Mouse (Mus musculus) adrenal gland, adult 18-20 months (tissue): ENCODE measurements around the gene Pptc7. TPM values are rescaled to one million over a fixed set of nuclear protein-coding genes. Genes with fewer than 3 reads are reported as not detected.
A peak's percentile ranks its signal among the peaks of the same experiment; 100 is the strongest.
"Not testable (repeated sequence)": the region's sequence is repeated elsewhere in the genome, so short reads cannot be mapped to it uniquely, and the experiment has no call there.

Source experiments
- DNase-seq, 2 experiments: peaks; one replicate each; pipeline ENCODE4 v3.0.0; 2021 to 2022; ENCODE audit warnings: low spot score in 2 of 2
- total RNA-seq, 2 experiments: library from RNA; stranded (reverse); gene quantifications; 1 replicate in 1 of 2; 2 replicates in 1 of 2; pipeline ENCODE4 v1.2.3; 2021

Pptc7 gene
- total RNA-seq, 2 experiments from 2014 or later: 56.1 to 70.7 TPM

DNA sequence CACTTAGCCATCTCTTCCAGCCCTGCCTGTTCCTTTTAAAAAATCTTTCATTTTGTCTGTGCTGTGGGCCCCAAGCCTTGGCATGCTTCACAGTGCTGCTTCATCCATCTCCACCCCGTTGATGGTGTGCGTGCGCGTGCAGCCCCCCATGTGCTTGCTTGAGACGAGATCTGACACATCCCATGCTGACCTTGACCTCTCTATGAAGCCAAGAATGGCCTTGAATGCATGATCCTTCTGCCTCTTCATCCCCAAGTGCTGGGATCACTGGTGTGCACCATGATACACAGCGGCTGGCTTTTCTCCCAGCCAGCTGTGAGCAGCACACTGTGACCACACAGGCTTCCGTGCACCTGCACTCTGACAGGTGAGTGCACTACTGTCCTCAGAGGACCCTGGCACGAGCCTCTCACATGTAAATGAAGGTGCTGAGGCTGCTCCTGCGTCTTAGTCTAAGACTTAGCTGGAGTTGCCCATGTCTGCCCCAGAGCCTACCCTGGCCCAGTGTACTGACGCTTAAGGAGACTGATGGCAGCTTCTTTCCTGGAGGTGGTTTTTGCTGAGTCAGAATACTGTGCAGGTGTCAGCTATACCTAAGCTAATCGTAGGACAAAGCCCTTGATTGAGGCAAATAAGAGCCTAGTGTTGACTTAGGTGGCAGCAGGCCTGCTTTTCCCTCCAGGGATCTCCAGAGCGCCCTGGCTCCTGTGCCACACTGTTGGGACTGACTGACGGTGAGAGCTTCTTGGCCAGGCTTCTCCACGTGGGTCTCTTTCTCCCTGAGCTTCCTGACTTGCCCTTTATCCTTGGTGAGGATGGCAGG lies 11.2 kb downstream of the Pptc7 start:
- DNase-seq: peak in 1 of 2 experiments; percentile 20

DNA sequence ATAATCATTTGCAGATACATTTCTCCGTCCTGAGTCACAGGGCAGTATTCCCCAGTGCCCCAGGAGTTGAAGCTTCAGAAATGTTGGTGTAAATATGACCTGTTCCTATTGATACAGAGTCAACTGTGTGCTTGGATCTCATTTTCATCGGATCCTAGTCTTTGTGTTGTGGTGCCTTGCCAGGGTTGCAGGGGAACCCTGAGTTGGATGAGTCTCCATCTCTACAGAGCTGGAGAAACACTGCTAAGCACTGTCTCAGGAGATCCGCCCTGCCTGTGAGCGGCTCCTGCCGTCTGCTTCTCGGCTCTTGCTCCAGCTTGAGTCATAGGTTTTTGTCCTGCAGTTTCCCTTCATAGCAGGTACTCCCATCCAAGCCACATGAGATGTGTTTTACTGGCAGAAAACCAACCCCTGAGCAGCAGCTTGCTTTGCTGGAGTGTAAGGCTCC lies 15.9 kb downstream of the Pptc7 start:
- DNase-seq: peak in 1 of 2 experiments; percentile 22

DNA sequence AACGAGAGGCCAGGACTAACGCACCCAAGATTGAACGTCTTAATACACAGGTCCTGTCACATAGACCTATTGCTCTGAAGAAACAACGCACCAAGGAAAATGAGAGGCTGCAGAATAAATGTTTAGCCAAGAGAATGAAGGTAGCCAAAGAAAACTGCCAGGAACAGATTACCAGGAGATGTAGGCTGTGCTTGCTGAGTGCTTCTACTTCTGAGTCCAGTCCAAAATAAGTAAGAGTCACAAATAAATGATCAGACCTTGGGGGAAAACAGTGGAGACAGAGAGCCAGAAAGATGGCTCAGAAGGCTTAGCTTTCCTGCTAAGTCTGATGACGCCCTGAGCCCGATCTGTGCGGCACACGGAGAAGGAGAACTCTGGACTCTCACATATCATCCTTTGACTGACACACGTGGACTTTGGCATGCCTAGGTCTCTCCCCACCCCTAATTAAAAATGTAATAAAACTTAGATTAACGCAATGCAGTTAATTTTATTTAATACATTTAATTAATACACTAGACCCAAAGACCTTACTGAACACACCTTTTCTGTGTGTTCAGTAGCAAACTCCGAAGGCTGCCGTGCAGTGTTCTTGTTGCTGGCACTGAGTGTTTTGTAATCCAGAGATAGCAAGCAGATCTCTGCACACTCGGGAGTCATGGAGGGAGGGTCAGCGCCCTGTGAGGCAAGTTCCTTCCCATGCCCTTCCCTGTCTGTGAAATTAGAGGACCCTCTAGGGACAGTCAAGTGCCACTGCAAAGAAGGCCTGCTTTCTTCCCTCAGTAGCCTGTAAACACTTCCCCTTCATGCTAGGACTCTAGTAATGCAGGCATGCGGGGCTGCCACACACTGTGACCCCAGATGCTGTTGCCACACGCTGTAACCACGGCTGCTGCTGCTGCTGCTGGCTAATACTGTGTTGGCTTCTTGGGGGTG lies 18.9 kb downstream of the Pptc7 start:
- DNase-seq: peak in 1 of 2 experiments; percentile 21

DNA sequence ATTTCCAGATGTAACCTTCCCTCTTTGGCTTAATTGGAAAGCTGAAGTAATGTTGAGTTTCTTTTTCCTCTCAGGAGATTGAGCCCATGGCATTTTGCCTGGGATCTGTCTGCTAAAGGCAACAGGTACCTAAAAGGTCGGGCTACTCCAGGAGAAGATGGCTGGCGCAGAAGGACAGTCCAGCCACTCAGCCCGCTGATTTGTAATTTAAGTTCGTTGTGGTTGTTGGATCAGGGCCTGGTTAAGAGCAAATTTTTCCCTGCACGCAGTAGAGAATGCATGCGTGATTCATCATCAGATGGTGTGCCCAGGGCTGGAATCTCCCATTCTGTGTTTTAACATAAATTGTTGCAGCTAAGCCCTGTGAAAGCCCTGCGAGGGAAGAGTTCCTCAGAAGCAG lies 19.8 kb downstream of the Pptc7 start:
- peak; percentile 13 to 19 for DNase-seq

DNA sequence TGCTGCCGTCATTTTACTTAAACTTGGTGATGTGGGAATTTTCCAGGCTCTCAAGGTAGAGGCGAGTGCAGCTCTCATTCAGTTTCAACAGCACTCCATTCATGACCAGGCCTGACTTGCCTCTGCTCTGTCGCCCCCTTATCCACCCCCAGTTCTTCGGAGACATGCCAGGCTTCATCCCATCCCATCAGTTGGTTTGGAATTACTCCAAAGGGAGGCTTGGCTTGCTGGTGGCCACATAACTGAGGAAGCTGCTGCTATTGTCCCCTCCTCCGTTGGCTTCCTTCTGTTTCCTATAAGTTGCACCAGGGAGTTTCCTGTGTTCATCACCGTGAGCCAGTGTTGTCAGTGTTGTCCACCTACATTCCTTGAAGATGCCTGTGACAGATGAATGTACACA lies 20.4 kb downstream of the Pptc7 start:
- DNase-seq: peak in 1 of 2 experiments; percentile 18

DNA sequence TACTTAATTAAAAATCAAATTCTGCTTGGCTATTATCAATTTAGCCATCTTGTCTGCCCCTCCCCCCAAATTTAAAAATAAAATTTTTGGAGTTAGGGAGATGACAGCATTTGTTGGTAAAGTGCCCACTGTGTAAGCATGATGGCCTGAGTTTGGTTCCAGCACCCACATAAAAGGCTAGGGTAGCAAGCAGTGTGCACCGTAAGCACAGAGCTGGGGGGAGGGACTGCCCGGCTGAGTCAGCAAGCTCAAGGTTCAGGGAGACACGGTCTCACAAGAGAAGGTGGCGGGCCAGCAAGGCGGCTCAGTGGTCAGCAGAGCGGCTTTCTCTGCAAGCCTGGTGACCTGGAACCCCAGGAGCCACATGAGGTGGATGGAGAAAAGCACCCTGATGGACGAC lies 21.3 kb downstream of the Pptc7 start:
- DNase-seq: peak in 1 of 2 experiments; percentile 29

DNA sequence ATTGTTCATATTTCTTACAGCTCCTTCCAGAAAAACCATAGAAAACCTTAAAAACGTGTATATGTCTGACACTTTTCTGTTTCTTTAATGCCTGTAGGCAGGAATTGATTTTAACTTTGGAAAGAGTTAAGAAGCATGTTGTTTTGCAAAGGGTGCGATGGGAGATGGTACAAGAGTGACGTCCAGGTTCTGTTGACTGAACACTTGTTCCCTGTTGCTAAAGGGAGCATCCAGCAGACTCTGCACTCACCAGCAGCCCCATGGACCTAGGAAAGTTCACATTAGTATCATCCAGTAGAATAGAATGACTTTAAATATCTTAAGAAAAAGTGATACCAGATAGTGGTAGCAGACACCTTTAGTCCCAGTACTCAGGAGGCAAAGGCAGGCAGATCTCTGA lies 22.4 kb downstream of the Pptc7 start:
- DNase-seq: no peak

DNA sequence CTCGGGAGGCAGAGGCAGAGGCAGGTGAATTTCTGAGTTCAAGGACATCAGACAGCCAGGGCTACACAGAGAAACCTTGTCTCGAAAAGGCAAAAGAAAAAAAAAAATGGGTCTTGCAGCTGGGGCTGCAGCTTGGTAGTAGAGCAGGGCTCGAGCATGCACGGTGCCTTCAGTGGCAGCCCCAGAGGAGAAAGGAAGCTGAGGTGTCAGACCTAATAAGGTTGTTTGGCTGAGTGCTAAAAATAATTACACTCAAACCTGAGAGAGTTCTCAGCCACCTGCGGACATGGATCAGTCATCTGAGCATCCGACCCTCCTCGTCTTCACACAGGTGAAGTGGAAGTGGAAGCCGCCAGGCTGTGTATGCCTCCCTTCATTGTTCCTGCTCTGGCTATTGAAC lies 26.5 kb downstream of the Pptc7 start:
- DNase-seq: no peak

DNA sequence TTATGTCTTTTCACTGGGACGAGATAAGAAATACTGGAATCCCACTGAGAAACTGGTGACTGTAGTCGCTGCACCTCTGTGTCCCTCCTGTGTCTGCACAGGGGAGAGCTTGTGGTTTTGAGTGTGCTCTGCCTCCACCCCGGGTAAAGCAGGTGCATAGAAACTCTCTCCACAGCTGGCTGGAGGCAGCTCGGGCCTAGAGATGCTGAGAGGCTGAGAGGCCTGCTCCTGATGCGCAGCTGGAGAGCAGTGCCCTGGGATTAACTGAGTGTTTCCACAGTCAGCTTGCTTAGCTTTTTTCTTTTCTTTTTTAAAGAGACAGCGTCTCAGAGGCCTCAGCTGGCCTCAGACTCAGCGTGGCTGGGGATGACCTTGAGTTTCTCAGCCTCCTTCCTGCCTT lies 27.5 kb downstream of the Pptc7 start:
- no peak for DNase-seq

DNA sequence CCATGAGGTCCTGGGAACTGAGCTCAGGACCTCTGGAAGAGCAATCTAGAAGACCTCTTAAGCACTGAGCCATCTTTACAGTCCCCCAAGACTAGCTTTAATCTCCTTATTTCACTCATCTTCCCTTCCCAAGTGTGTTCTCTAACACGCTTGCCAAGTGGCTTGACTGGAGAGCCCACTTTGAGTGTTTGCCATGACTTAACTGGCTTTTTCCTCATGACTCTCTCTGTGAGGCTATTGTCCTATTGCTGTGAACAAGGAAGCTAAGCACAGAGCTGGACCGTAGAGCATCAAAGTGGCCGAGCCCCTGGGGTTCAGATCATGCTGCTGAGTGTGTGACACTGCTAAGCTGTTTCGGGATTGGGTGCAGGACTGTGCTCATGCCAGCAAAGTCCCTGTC lies 28.2 kb downstream of the Pptc7 start:
- no peak for DNase-seq

DNA sequence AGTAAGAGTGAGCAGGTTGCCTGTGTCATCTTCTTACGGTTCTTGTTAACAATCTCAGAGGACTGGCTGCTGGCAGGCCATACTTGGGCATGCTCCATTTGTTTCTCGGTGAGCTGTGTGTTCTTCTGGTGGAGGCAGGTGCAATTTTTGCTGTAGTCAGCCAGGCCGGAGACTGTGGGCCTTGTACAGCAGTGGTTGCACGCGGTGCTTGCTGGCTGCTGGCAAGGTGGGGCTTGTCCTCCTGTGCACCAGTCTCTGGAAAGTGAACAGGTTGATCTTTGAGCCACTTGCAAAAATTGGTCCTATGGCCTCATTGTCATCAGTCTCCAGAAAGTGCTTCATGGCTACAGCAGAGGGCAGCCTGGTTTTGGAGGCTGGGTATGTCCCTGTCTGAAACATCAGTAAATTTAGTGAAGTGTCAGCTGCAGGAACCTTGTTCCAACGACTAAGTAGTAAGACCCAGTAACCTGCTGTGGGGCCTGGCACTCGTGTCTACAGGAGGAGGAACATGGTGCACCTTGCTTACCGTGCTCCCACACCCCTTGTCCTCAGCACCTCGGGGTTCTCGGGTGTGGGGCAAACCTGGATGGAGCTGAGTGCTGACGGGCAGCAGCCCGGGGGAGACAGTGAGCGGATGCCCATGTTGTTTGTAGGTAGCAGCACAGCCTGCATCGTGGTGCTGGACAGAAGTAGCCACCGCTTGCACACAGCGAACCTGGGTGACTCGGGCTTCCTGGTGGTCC lies 28.9 kb downstream of the Pptc7 start:
- DNase-seq: no peak

DNA sequence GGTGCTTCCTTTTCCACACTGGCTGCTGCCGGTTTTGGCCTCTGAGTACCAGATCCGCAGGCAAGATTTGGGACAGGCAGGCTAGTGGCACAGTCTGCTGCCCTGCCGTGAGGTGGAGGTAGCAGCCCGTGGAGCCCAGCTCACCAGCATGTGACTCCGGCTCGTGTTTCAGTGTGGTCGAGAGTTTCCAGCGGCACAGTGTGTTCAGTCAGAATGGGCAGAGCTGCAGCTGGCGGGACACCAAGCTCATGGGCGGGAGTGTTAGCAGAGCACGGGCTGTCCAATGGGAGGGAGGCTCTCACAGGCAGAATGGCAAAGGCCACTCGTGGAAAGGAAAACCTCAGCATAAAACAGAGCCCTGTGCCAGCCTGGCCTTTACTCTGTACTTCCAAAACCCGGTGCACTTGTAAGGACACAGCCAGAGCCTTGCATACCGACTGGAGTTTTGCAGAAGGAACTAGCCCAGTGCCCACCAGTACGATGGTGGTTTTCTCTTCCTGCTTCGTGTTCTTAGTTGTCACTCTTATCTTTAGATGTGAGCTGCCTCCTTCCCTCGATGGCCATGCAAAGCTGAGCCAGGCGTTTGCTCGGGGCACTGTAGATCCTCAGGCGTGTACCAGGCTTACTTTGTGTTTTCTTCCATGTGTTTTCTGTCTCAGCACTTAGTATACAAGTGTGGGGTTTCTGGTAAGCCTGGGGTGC lies 31.0 kb downstream of the Pptc7 start:
- peak; percentile 73 to 81 for DNase-seq

DNA sequence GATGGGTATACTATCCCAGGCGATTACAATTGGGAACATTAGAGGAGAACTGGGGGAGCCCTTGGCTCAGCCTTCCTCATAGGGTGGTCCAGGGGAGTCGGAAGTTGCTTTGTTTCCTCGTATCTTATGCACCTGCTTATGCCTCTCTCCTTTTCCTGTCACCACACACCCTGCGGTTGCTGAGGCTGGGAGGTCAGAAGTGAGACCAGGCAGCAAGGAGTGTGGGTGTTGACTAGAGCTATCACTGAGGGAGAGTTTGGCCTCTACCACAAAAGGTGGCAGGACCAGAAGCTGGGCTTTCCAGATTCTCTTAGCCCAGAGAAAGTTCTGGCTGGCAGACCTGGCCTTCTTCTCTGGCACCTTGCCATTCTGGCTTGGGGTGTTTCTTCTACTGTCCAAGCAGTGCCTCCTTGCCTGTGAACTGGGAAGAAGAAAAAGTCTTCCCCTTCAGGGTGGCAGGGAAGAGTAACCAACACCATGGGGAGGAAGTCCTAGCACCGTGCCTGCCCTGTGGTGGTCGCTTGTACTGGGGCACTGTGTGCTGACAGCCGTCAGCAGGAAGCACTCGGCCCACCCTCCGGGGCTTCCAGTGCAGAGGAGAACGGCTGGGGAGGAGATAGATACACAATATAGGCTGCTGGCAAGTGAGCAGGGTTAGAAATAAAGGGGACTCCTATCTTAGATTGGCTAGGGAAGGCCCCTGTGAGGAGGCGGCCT lies 33.3 kb downstream of the Pptc7 start:
- DNase-seq: peak in 1 of 2 experiments; percentile 25

DNA sequence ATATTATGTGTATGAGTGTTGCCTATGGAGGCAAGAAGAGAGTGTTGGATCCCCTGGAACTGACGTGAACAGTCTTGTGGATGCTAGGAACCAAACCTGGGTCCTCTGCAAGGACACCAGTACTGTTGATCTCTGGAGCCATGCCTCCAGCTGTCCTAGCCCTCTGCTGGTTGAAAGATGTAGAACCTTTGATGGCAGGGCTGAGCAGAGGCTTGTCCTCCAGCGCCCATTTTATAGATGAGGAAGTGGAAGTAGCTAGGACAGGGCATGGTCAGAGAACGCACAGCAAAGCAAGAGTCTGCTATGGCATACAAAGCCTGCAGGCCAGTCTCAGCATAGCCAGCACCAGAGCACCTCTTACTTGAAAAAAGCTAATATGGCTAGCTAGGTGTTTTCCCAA lies 33.9 kb downstream of the Pptc7 start:
- peak in 1 of 2 experiments; percentile 10 for DNase-seq

DNA sequence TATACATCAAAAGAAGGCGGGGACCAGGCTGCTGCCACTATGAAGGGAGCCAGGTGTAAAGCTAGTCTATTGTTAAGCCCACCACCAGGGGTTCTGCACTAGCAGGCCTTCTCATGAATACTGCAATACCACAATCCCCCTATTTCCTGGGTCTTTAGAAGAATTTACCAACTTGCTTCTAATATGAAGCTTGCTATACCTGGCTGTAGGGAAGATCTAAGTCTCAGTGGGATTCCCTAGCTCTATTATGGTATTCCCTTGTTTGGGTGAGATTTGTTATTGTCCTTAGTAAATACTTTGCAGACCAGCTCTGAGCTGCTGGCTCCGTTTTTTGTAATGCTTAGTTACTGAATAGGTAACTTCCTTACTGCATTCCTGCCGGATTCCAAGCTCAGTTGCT lies 34.8 kb downstream of the Pptc7 start:
- not testable (repeated sequence) for DNase-seq

DNA sequence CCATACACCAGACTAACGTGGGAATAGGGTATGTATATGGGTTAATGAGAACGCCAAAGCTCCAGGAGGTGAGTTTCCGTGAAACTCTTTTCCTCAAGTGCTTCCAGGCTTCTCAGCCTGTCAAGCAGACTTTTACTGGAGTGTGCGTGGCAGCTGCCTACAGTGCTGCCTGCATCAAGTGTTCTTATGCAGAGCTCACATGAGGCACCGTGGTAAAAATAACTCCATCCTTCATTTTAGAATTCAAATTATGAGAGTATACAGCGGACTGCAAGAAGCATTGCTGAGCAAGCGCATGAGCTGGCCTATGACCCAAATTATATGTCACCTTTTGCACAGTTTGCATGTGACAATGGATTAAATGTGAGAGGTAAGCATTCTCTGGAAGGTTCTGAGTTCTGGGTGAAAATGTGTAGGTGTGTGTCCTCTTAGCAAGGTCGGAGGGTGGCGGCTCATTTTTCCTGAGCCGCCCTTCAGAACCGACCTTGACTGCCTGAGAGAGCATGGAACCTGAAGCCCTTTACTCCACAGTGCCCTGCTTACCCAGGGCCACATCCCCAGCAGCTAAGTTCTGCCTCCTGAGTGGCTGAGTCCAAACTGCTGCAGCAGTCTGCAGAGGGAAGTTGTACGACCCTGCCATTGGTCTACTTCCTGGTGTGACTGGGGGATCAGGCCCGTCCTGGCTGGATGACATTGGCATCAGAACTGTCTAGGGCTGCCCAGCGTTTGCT lies 35.5 kb downstream of the Pptc7 start:
- peak in 1 of 2 experiments; percentile 8 for DNase-seq

DNA sequence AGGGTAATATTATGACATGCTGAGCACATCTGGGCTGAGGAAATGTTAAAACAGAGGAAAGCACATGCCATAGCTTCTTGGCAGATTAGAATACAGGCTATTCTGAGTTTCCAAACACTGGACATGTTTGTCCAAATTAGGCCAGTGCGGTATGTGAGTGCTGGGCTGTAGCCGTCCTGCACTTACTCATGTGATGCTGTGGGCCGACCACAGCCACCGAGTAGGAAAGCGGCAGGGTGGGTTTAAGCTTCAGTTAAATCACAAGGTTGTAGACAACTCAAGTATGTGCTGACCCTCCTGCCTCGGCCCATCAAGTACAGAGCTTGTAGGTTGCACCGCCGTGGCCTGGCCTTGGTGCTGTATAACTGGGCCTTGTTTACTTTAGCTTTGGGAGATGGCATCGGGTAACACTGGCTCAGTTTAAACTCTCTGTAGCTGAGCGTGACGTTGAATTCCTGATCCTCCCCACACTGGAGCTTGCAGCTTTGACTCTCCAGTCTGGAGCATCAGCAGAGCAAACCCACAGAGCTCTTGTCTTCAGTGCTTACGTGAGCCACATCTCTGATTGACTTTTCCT lies 36.1 kb downstream of the Pptc7 start:
- DNase-seq: no peak

DNA sequence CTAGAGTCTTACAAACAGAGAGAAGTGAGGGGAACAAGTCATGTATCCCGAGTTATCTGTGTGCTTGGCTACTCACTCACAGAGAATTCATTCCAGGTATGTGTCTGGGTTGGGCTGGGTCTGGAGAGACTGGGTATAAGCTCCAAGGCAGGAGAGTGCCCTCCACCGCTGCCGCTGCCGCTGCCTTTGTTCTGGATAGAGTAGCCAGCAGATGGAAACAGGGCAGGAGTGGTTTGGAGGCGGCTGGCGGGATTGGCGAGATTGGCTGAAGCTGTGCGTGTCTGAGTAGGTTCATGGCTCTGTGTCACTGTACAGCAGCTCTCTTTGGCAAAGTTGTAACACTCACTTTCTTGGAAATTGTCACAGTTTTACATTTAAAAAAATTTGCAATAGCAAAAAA lies 39.4 kb downstream of the Pptc7 start:
- no peak for DNase-seq
